Mouse (Mus musculus): ENCODE measurements at regions not wholly inside any gene's neighbourhood (a gene's known extent, or its start where the extent isn't known, plus 50 kb on each side); places are given as distances from the start of the nearest gene placed in this dataset.

GRCm38 (mm10) chr19:56232269-56232668 lies 54.7 kb upstream of the Habp2 start:
- DNase-seq (ENCODE audit: inconsistent age in 2 of 2, low spot score in 1 of 2), result no peak

- no peak for DNase-seq (ENCODE audit: inconsistent age in 2 of 2, low spot score in 1 of 2)
Measured at GRCm38 (mm10) chr19:56232950-56233349, 54.0 kb upstream of the Habp2 start.

GRCm38 (mm10) chr19:56235040-56235439 lies 51.9 kb upstream of the Habp2 start:
- no peak for DNase-seq (ENCODE audit: inconsistent age in 2 of 2, low spot score in 1 of 2)
